Mouse (Mus musculus): ENCODE measurements at regions not wholly inside any gene's neighbourhood (a gene's known extent, or its start where the extent isn't known, plus 50 kb on each side); places are given as distances from the start of the nearest gene placed in this dataset. TPM values are rescaled to one million over a fixed set of nuclear protein-coding genes. Genes with fewer than 3 reads are reported as not detected.

Small RNA genes lying in the stretch of these regions (microRNA-seq; reads per million reads assigned to microRNA genes)
- gene Gm23304, result not detected
